Mouse (Mus musculus): Measurements from ENCODE around the gene Robo3. TPM values are rescaled to one million over a fixed set of nuclear protein-coding genes. Genes with fewer than 3 reads are reported as not detected.

Gene Robo3
- polyA plus RNA-seq, 1 experiment from 2014 or later: 20.5 TPM

- Histone ChIP-seq H3K9ac (replicated peaks) (no peak overlapping the region), H3K9me3 (no peaks in the 10 kb centered on the region), H3K4me3 (replicated peaks) (no peak overlapping the region), H3K27me3 (peaks cover 71% of the 10 kb centered on the region), H3K36me3 (no peaks in the 10 kb centered on the region), H3K4me2 (replicated peaks) (no peak overlapping the region), H3K27ac (peak overlapping the region; percentile 49; the same call in 1 of the 2 replicates), H3K4me1 (replicated peaks) (peaks cover 74% of the 10 kb centered on the region)
- 6% methylated on average over 3 of the region's 3 CpGs for WGBS
- ATAC-seq: peak; percentile 34; the same call in 1 of the 2 replicates
These were observed 21.9 kb upstream of the Robo3 start for GRCm38 (mm10) chr9:37454991-37455390.

GRCm38 (mm10) chr9:37454011-37454492 is 21.0 kb upstream of the Robo3 start:
- WGBS: 5% methylated on average over 6 of the region's 6 CpGs

GRCm38 (mm10) chr9:37453328-37453727 is 20.3 kb upstream of the Robo3 start:
- H3K27ac ChIP-seq: no peak overlapping the region

More at GRCm38 (mm10) chr9:37454011-37454492, 21.0 kb upstream of the Robo3 start:
- Histone ChIP-seq H3K4me1 (replicated peaks) (peaks cover 68% of the 10 kb centered on the region), H3K4me3 (replicated peaks) (no peak overlapping the region), H3K4me2 (replicated peaks) (0 out of 2 replicates have a peak overlapping the region, but pooled peaks have one; percentile 2), H3K27me3 (peaks cover 67% of the 10 kb centered on the region), H3K36me3 (no peaks in the 10 kb centered on the region), H3K27ac (peak overlapping the region; percentile 49), H3K9ac (replicated peaks) (no peak overlapping the region), H3K9me3 (no peaks in the 10 kb centered on the region)
- ATAC-seq: peak; percentile 69

GRCm38 (mm10) chr9:37452401-37452800 is 19.4 kb upstream of the Robo3 start:
- Histone ChIP-seq H3K9me3 (no peaks in the 10 kb centered on the region), H3K4me1 (replicated peaks) (peaks cover 57% of the 10 kb centered on the region), H3K4me2 (replicated peaks) (peak overlapping the region; percentile 12), H3K4me3 (replicated peaks) (no peak overlapping the region), H3K9ac (replicated peaks) (no peak overlapping the region), H3K36me3 (no peaks in the 10 kb centered on the region), H3K27me3 (peaks cover 61% of the 10 kb centered on the region), H3K27ac (peak overlapping the region; percentile 65; the same call in 1 of the 2 replicates)
- WGBS: under 1% methylated on average over 5 of the region's 5 CpGs
- no peak for ATAC-seq

More at GRCm38 (mm10) chr9:37453328-37453727, 20.3 kb upstream of the Robo3 start:
- H3K27me3 ChIP-seq: peaks cover 65% of the 10 kb centered on the region
- no peak overlapping the region for H3K4me2 ChIP-seq (replicated peaks)
- H3K9me3 ChIP-seq: no peaks in the 10 kb centered on the region
- peaks cover 64% of the 10 kb centered on the region for H3K4me1 ChIP-seq (replicated peaks)
- H3K36me3 ChIP-seq: no peaks in the 10 kb centered on the region
- 27% methylated on average over 4 of the region's 4 CpGs for WGBS
- ATAC-seq: no peak
- no peak overlapping the region for H3K4me3 ChIP-seq (replicated peaks)
- H3K9ac ChIP-seq (replicated peaks): no peak overlapping the region

GRCm38 (mm10) chr9:37437772-37438735 is 5.0 kb upstream of the Robo3 start:
- Histone ChIP-seq H3K27ac (no peak overlapping the region), H3K27me3 (peaks cover 70% of the 10 kb centered on the region), H3K9ac (replicated peaks) (no peak overlapping the region), H3K9me3 (no peaks in the 10 kb centered on the region), H3K4me1 (replicated peaks) (peaks cover 24% of the 10 kb centered on the region), H3K36me3 (no peaks in the 10 kb centered on the region), H3K4me3 (replicated peaks) (no peak overlapping the region), H3K4me2 (replicated peaks) (no peak overlapping the region)
- 47% methylated on average over 3 of the region's 3 CpGs for WGBS
- 0 out of 2 replicates have a peak, but pooled peaks have one; percentile 44 for ATAC-seq

GRCm38 (mm10) chr9:37435616-37436015 is 2.6 kb upstream of the Robo3 start:
- Histone ChIP-seq H3K9ac (replicated peaks) (no peak overlapping the region), H3K36me3 (no peaks in the 10 kb centered on the region), H3K27ac (no peak overlapping the region), H3K4me2 (replicated peaks) (no peak overlapping the region), H3K27me3 (peaks cover 86% of the 10 kb centered on the region), H3K4me1 (replicated peaks) (peaks cover 45% of the 10 kb centered on the region), H3K9me3 (no peaks in the 10 kb centered on the region), H3K4me3 (replicated peaks) (no peak overlapping the region)
- no peak for ATAC-seq
- WGBS: 4% methylated on average over 4 of the region's 4 CpGs

- WGBS: 1% methylated on average over 14 of the region's 14 CpGs
These were observed 1.9 kb upstream of the Robo3 start for GRCm38 (mm10) chr9:37434932-37435331.

GRCm38 (mm10) chr9:37433823-37434560 is 946 bp upstream of the Robo3 start:
- Histone ChIP-seq H3K9ac (replicated peaks) (no peak overlapping the region), H3K4me1 (replicated peaks) (peaks cover 46% of the 10 kb centered on the region), H3K36me3 (no peaks in the 10 kb centered on the region), H3K4me2 (replicated peaks) (peak overlapping the region; percentile 65), H3K27me3 (peaks cover 90% of the 10 kb centered on the region), H3K9me3 (no peaks in the 10 kb centered on the region), H3K4me3 (replicated peaks) (0 out of 2 replicates have a peak overlapping the region, but pooled peaks have one; percentile 4), H3K27ac (no peak overlapping the region)
- ATAC-seq: no peak
- 3% methylated on average over 18 of the region's 18 CpGs for WGBS

More at GRCm38 (mm10) chr9:37434932-37435331, 1.9 kb upstream of the Robo3 start:
- Histone ChIP-seq H3K27ac (no peak overlapping the region), H3K9me3 (no peaks in the 10 kb centered on the region), H3K27me3 (peaks cover 86% of the 10 kb centered on the region), H3K4me2 (replicated peaks) (0 out of 2 replicates have a peak overlapping the region, but pooled peaks have one; percentile 13), H3K4me1 (replicated peaks) (peaks cover 46% of the 10 kb centered on the region), H3K36me3 (no peaks in the 10 kb centered on the region), H3K9ac (replicated peaks) (no peak overlapping the region), H3K4me3 (replicated peaks) (no peak overlapping the region)
- ATAC-seq: peak; percentile 10; the same call in 1 of the 2 replicates

- Histone ChIP-seq H3K4me2 (replicated peaks) (peak overlapping the region; percentile 65), H3K27me3 (peaks cover 96% of the 10 kb centered on the region), H3K9ac (replicated peaks) (no peak overlapping the region; the same call in 1 of the 2 replicates), H3K9me3 (no peaks in the 10 kb centered on the region), H3K36me3 (no peaks in the 10 kb centered on the region), H3K4me3 (replicated peaks) (peak overlapping the region; percentile 41), H3K27ac (no peak overlapping the region), H3K4me1 (replicated peaks) (peaks cover 34% of the 10 kb centered on the region)
- WGBS: 1% methylated on average over 16 of the region's 17 CpGs
- peak; percentile 44; the same call in 1 of the 2 replicates for ATAC-seq
These were observed 900 bp downstream of the Robo3 start for GRCm38 (mm10) chr9:37432026-37432666.

GRCm38 (mm10) chr9:37430582-37430981 is 2.5 kb downstream of the Robo3 start:
- Histone ChIP-seq H3K9me3 (no peaks in the 10 kb centered on the region), H3K27ac (no peak overlapping the region), H3K4me2 (replicated peaks) (peak overlapping the region; percentile 41), H3K4me3 (replicated peaks) (peak overlapping the region; percentile 41), H3K9ac (replicated peaks) (no peak overlapping the region), H3K36me3 (no peaks in the 10 kb centered on the region), H3K27me3 (peaks cover 91% of the 10 kb centered on the region), H3K4me1 (replicated peaks) (peaks cover 34% of the 10 kb centered on the region)
- WGBS: 2% methylated on average over 12 of the region's 12 CpGs
- ATAC-seq: peak; percentile 80

- no peak for ATAC-seq
- peaks cover 28% of the 10 kb centered on the region for H3K4me1 ChIP-seq (replicated peaks)
- no peaks in the 10 kb centered on the region for H3K36me3 ChIP-seq
- H3K4me2 ChIP-seq (replicated peaks): peak overlapping the region; percentile 24
- no peak overlapping the region for H3K4me3 ChIP-seq (replicated peaks)
- WGBS: 20% methylated on average over 26 of the region's 26 CpGs
- H3K27ac ChIP-seq: no peak overlapping the region
- peaks cover 82% of the 10 kb centered on the region for H3K27me3 ChIP-seq
- no peaks in the 10 kb centered on the region for H3K9me3 ChIP-seq
- no peak overlapping the region for H3K9ac ChIP-seq (replicated peaks)
These were observed 3.7 kb downstream of the Robo3 start for GRCm38 (mm10) chr9:37429326-37429725.
